13 mouse cellular contexts compared by ENCODE assay signal in the genomic region with DNA sequence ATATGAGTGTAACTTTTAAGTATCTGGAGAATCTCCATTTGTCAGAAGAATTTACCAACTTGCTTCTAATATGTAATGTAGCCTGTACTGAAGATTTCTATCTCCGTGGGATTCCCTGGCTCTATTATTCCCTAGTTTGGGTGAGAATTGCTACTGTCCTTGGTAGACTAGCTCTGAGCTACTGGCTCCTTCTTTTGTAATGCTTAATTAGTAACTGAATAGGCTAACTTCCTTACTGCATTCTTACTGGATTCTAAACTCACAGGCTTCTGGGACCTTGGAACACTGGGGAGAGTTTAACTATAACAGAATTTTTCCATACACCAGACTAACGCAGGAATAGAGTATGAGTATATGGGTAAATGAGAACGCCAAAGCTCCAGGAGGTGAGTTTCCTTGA. TPM values are rescaled to one million over a fixed set of nuclear protein-coding genes. Genes with fewer than 3 reads are reported as not detected.
DNase-seq lines count a peak whose midpoint lies in the region; ATAC-seq and TF ChIP-seq lines count a peak whose summit lies in the region.
"Not testable (repeated sequence)": the region's sequence is repeated elsewhere in the genome, so short reads cannot be mapped to it uniquely, and the experiment has no call there.
"Had no signal": no experiment of that assay in that cellular context is flagged by ENCODE, and none has a peak within 500 bp of the region (broad histone marks: within the 10 kb centered on the region; RNA-seq: fewer than 3 reads in every experiment).

No protein-coding gene starts in this region.

- H3K9me3 ChIP-seq in E14TG2a.4 (ENCODE audit: low read length); kidney, postnatal 0 days (replicated peaks; ENCODE audit: low read length): not testable (repeated sequence)

- H3K27me3 ChIP-seq in E14TG2a.4 (ENCODE audit: insufficient read depth, low read length); kidney, postnatal 0 days (ENCODE audit: insufficient read depth, low read length): not testable (repeated sequence)

- H3K9ac ChIP-seq in kidney, postnatal 0 days (ENCODE audit: low read depth, low read length) = not testable (repeated sequence)

- peaks cover 53% of the 10 kb centered on the region for H3K4me1 ChIP-seq in E14TG2a.4 (replicated peaks; ENCODE audit: low read depth, low read length)
- not testable (repeated sequence) for H3K4me1 ChIP-seq in kidney, postnatal 0 days (replicated peaks; ENCODE audit: insufficient read depth, low read length)

- 37% methylated on average over 3 of the region's 3 CpGs for WGBS in kidney, postnatal 0 days

- ATAC-seq in kidney, postnatal 0 days (replicated peaks; ENCODE audit: low FRiP score, low read depth) = not testable (repeated sequence)

- not testable (repeated sequence) for H3K27ac ChIP-seq in kidney, postnatal 0 days

- H3K4me3 ChIP-seq in E14TG2a.4 (replicated peaks; ENCODE audit: low read length) = 0 out of 2 replicates have a peak overlapping the region, but pooled peaks have one; percentile 29
- H3K4me3 ChIP-seq in kidney, postnatal 0 days (replicated peaks; ENCODE audit: low read depth, low read length) = not testable (repeated sequence)

- not testable (repeated sequence) for H3K4me2 ChIP-seq in kidney, postnatal 0 days (ENCODE audit: low read length)

- DNase-seq in ES-CJ7 (ENCODE audit: low read depth, low spot score) = peak; percentile 63
- peak; percentile 84 for DNase-seq in R1 (ENCODE audit: low read depth, low spot score)
- DNase-seq in kidney, adult 11 months = peak; percentile 9
- DNase-seq in kidney, adult 9 months = peak; percentile 24
- DNase-seq in kidney, postnatal 0 days (ENCODE audit: low spot score) = peak; percentile 9

- not testable (repeated sequence) for H3K36me3 ChIP-seq in E14TG2a.4 (ENCODE audit: insufficient read depth, low read length); kidney, postnatal 0 days (ENCODE audit: insufficient read depth, low read length)

- not testable (repeated sequence) for TF ChIP-seq CTCF in E14TG2a.4 (conservative IDR thresholded peaks at IDR 0.05; ENCODE audit: low read length); kidney, postnatal 0 days (IDR thresholded peaks at IDR 0.05; ENCODE audit: low read depth)

RNA-seq across cellular contexts. Expression of a gene that starts 34.9 kb away (rescaled TPM):
- polyA plus RNA-seq in kidney, postnatal 0 days (2015; fragmentation: Nextera tagmentation; extraction: Ambion mirVana) = 4.5 and 4.7 TPM in 2 replicates
- polyA plus RNA-seq: activated CD4-positive, CD25-positive, alpha-beta regulatory T cell, adult 4 months; CD4-positive, CD25-positive, alpha-beta regulatory T cell, adult 4 months had no signal

RNA-seq across cellular contexts. Expression of a gene that starts 42.0 kb away (rescaled TPM):
- 62.5 and 64.3 TPM in 2 replicates for polyA plus RNA-seq in kidney, postnatal 0 days (2015; fragmentation: Nextera tagmentation; extraction: Ambion mirVana)
- polyA plus RNA-seq: activated CD4-positive, CD25-positive, alpha-beta regulatory T cell, adult 4 months; CD4-positive, CD25-positive, alpha-beta regulatory T cell, adult 4 months; embryonic facial prominence, embryonic 10.5 days; embryonic facial prominence, embryonic 12.5 days; forebrain, embryonic 13.5 days; G1E; Patski had no signal

Comparison
In these comparisons a context has a peak if more than half of its experiments do, and no peak if none do; other contexts are left out.
1. DNase-seq: peak in every context shown above with its lines; median percentile 84 in R1; 63 in ES-CJ7; 24 in kidney, adult 9 months; 9 in kidney, adult 11 months; 9 in kidney, postnatal 0 days.